Mouse (Mus musculus): Measurements from ENCODE around the gene Gnpat.

Gnpat gene

DNA sequence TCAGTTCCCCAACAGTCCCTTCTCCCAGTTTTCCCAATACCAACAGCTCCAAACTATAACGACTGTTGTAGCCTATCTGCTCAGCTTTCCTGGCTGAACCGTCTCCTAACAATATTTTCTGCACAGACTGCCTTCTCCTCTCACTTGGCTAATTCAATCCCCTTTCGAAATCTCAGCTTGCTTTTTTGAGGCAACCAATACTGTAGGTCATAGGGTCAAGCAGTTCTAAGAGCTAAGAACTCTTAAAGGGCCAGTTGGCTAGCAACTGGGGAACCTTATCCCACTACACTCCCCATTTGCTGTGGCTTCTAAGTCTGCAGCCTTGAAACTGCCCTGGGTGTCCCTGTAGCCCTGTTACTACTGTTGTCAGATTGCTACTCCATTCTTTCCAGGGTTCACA, 17.7 kb upstream of the Gnpat start:
- no peak for DNase-seq

DNA sequence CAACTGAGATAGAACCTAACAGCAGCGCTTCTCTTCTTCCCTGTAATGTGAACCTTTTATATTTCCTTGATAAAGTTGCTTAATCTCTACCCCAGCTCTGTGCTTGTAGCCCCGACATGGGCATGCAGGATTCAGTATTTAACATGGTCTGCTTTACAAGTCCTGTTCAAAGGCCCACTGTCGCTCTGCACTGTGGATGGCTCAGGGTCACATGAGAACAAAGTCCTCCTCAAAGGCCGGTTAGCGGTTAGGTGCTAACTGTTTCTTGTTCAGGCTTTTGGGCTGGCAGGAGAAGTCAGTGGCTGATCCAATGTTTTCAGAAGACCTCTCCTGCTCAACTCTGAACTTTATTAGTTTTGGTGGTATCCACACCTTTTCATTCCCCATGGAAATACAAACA, 17.3 kb upstream of the Gnpat start:
- DNase-seq: peak; percentile 56

DNA sequence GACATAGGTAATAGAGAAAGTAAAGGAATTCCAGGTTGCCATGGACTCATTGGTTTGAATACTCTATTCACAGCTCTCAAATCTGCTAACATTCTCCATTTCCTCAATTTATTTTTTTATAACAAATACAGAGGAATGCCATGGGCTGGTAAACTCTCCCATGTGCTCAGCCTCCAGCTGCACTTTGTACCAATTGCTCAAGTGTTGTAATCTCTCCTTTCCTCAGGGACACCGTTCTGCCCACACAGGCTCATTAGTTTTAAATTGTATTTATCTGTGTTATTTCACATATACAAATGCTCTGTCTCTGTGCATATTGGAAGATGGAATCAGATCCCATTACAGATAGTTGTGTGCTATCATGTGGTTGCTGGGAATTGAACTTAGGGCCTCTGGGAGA, 9.3 kb upstream of the Gnpat start:
- DNase-seq: peak; percentile 22

- DNase-seq: peak; percentile 45
Measured at GRCm38 (mm10) chr8:124859466-124859865, 3.4 kb upstream of the Gnpat start.

GRCm38 (mm10) chr8:124860188-124860587, 2.6 kb upstream of the Gnpat start:
- no peak for DNase-seq

DNA sequence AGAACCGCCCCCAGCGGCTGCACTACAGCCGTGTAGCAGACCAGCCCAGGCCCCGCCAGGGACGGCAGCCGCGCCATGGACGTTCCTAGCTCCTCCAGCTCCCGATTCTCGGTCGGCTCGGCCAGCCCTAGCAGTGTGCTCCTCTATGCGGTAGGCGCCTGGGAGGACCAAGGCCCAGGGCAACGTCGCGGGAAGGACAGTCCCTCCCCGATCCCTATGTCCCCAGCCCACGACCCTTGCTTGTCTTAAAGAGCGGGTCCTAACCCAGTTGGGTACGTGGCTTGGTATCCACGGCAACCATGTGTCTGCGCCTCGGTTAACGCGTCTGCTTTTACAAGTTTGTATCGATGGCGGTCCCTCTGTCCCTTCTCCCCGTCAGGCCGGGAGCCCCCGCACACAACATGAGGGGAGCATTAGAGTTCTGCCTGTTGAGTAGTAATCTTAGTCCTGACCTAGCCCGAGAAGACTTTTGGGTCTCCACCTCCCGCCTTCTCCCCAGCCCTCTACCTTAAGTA, 387 bp downstream of the Gnpat start:
- no peak for DNase-seq

GRCm38 (mm10) chr8:124863729-124864128, 896 bp downstream of the Gnpat start:
- DNase-seq: peak; percentile 45

DNA sequence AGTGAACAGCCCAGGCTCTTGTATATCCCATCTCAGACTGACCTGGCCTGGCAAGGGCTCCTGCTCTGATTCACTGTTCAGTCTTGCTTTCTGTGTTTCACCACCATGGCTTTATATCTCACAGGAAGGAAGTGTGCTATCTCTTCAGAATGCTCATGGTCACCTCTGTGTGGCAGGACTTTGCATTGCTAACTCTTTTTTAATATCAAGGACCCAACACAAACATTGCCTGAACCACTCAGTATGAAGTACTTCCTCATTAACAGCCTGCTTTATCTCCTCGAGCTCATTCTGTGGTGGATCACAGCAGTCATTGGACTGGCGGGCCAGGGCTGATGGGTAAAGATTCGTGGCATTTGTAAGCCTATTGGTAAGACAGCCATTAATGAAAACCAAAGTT, 3.8 kb downstream of the Gnpat start:
- no peak for DNase-seq

GRCm38 (mm10) chr8:124867126-124867525, 4.3 kb downstream of the Gnpat start:
- DNase-seq: no peak

DNA sequence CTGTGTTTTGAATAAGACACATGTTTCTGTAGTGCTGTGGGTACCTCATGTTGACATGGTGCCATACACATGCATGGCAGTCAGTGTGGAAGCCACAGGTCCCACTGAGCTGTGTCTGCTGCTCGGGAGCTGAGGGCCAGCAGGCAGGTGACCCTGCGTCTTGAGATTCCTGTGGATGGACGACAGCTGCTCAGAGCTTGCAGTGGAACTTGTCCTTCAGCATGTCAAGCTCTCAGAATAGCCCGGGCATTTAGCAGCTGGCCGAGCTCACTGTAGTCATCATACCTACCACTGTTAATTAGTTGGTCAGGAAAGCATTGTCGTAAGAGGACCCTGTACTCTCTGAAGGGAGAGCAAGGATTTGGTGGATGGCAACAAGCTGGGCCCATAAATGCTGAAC, 6.9 kb downstream of the Gnpat start:
- DNase-seq: no peak

DNA sequence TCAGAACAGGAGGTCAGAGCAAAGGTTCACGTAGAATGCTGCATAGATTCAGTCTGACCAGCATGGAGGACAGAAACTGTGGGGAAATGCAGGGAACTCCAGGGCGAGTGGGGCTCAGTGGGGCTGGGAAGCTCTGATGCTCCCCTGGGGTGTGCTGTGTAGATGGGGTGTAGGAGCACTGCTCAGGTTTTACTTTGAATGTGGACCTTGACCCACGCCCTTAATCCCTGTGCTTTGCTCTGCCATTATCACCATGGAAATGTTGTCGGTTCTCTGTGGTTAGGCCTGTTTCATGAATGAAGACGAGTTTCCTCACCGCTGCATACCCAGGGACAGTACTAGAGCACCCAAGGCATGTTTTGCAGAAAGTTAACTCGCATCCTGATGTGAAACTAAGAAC, 8.6 kb downstream of the Gnpat start:
- no peak for DNase-seq

DNA sequence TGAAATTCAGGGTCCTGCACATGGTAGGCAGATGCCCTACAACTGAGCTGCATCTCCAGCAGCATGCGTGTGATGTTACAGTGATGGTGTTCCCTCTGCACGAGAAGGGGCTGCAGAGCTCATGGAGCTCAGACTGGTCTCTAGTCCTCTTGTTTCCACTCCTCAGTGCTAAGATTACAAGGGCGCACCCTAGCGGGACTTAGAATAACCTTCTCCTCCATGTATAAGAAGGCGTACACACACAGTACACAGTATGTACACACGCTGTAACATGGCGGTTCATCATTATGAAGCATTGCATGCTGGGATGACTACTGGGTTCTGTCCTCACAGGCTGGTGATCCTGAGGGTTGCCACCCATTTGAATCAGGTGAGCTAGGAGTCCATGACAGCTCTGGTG, 9.2 kb downstream of the Gnpat start:
- DNase-seq: no peak

GRCm38 (mm10) chr8:124872690-124873089, 9.9 kb downstream of the Gnpat start:
- no peak for DNase-seq

GRCm38 (mm10) chr8:124878141-124878540, 15.3 kb downstream of the Gnpat start:
- no peak for DNase-seq

DNA sequence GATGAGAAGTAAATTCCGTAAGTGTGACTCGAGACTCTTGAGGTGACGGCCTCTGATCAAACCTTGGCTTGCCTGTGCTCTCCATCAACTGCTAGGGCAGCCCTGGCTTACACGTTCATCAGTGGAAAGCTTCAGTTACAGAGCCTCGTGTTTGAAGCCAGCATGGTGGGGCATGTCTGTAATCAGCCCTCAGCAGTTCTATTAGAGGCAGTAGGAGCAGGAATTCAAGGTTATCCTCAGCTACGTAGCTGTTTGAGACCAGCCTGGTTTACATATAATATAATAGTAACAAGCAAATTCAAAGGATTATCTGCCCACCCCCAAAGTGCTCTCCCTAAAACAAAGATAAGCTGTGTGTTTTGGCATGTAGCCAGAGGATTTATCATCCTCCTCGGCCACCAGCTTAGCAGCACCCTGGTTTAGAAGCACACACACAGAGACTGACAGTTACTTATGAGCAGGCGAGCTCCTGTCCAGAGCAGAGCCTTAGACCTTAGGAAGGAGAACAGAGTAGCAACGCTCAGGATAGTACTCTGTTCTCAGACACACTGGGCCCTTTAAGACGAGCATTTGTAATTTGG, 16.2 kb downstream of the Gnpat start:
- DNase-seq: no peak

DNA sequence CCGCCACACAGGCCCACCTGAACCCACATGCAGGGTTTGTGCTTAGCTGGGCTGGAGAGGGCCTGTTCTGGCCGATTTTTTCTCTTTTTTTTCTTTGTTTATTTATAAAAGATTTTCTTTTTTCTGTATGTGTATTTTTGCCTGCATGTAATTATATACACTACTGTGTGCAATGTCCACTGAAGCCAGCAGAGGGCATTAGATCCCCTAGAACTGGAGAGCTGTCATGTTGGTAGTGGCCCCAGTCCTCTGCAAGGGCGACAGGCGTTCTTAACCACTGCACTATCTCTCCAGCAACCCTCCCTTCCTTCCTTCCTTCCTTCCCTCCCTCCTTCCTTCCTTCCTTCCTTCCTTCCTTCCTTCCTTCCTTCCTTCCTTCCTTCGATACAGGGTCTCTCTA, 25.6 kb downstream of the Gnpat start:
- DNase-seq: no peak

DNA sequence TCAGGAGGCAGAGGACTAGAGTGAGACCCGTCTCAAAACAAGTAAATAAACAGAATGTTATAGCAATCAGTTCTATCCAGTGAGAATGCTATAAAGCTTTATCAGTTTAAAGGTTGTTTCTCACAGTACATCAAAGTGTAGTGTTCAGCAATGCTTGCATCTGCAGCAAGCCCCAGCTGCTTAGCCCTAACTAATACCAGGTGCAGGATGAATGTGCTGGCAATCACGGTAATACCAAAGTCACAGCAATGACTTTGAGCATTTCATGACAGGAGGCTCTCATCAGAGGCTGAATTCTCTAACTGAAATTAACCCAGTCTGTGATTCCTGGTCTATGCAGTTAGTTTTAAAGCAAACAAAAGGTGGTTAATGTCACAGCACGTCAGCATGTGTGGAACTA, 29.8 kb downstream of the Gnpat start:
- no peak for DNase-seq

- DNase-seq: peak; percentile 22
Measured at GRCm38 (mm10) chr8:124896010-124896631, 33.3 kb downstream of the Gnpat start.

GRCm38 (mm10) chr8:124896632-124897385, 34.0 kb downstream of the Gnpat start:
- DNase-seq: peak; percentile 82

DNA sequence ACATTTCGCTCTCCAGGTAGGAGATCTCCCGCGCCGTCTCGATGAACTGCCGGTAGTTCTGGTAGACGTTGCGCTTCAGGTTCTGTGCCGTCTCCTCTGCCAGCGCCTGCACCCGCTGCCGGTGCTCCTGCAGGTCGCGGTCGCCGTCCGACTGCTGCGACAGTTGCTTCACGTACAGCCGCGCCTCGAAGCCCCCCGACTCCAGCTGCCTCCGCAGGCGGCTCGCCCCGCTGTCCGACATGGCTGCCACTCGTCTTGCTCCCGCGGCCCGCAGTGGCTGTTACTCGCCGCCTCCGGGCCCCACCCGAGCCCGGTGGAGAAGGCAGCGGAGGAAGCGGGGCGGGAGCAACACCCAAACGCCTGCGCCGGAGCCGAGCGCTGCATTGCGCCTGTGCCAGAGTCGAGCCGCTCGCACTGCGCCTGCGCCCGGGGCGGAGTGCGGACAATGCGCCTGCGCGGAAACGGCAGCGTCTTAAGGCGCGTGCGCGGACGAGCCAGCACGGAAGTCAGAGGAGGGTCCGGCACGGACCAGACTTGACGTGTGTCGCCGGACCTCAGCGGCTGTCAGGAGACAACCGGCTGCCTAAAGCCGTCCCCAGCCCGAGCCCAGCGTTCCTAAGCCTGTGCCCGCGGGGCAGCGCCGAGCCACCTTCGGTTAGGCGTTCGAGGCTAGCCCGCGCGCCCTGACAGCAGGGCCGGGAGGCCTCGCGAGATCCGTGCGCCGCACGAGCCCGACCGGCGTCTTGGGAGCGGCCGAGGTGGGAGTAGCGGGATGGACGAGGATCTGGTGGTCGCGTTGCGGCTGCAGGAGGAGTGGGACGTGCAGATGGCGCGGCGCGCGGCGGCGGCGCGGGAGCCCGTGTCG, 34.8 kb downstream of the Gnpat start, which contains the start of the genes Exoc8 and Sprtn:
Gene Exoc8, minus strand, starts transcription at position 320 of the 865 bp plus-strand sequence.
Gene Sprtn, plus strand, starts transcription at position 501 of the 865 bp plus-strand sequence.
- DNase-seq: peak; percentile 97

GRCm38 (mm10) chr8:124898251-124898905, 35.5 kb downstream of the Gnpat start:
- DNase-seq: no peak

DNA sequence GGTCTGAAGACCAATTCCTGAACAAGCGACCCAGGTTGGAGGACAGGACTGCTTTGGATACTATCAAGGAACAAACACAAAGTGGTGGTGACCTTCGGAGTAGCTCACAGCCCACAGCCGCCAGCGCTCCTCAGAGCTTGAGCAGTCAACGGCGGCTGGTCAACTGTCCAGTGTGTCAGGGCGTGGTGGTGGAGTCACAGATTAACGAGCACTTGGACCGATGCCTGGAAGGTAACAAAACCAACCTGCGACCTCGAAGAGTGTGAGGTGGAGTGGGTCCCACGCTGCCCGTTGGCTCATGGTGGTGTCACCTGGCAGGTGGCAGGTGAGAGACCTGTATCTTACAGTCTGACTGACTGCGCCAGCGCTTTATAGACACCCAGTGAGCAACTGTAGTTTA, 40.4 kb downstream of the Gnpat start:
- peak; percentile 83 for DNase-seq
